Mouse (Mus musculus) liver, adult 2 months (tissue): ENCODE measurements at regions not wholly inside any gene's neighbourhood (a gene's known extent, or its start where the extent isn't known, plus 50 kb on each side); places are given as distances from the start of the nearest gene placed in this dataset.

Experiments
- CTCF ChIP-seq: fragments of 200-500 bp; IDR thresholded peaks from 2 replicates; pipeline ENCODE4 v1.5.1; 2011; ENCODE audit warnings: low read depth, low read length, control low read depth
- POLR2A ChIP-seq: fragments of 200-500 bp; IDR thresholded peaks from 2 replicates; pipeline ENCODE4 v1.6.1; 2011; ENCODE audit warnings: low read length, control low read depth; ENCODE audit not compliant: insufficient read depth; ENCODE audit errors: extremely low read depth

DNA sequence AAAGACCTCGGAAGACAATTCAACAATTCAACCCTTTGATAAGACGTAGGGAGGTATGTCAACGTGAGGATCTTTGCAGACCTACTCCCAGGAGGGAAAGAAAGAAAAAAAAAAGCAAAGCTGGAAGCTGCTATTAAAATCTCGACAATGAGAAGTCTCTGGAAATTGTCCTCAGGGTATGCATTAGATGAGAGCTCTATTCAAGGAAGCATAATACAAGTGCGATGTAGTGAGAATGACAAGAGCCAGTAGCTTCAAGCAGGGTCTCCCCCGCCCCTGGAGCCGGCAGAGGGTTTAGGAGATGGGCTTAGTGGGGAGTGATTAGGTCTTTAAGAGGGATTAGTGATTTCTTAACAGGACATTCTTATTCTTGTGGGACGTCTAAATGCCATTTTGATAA, 60.9 kb downstream of the Barx1 start:
- TF ChIP-seq CTCF (no peak), POLR2A (no peak)
